Mouse (Mus musculus): ENCODE data around the gene Alg2.

DNA sequence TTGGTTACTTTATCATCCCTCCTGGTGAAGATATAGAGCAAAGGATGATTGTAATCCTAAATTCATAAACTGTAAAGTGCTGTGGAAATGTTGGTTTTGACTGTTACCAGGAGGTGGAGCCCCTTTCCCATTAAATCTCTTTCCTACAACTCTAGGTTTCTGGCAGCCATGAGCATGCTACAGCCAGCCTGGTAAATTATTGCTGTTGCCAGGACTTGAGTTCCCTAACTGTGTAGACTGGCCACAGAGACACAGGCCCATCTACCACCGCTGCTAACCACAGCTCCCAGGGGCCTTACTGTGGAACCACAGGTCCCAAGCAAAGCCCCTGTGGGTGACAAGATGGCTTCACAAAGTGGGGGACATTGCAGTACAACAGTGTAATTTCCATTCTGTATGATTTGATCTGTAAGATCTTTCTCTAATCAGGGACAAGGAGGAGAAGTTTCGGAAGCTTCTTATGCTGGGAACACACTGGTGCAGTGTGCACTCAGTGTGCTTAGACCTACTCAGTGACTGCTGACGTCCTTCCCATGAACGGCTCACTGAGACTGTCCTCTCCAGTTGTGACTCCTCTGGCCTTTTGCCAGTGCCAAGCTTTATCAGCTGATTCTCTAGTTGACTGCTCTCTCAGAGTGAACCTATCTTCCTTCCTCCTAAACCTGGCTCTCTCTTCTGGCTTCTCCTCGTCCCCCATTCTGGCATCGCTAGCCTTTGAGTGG lies 47.9 kb upstream of the Alg2 start:
- TF ChIP-seq CTCF (IDR thresholded peaks at IDR 0.05; ENCODE audit: control insufficient read depth, insufficient read depth, insufficient read length) (no peak), USF1 (IDR thresholded peaks at IDR 0.05; ENCODE audit: low read depth) (no peak), CEBPB (IDR thresholded peaks at IDR 0.05; ENCODE audit: low read depth) (no peak)

Data from C2C12 (cell line).